ENCODE assay signal across 1 mouse cellular context in the genomic region with DNA sequence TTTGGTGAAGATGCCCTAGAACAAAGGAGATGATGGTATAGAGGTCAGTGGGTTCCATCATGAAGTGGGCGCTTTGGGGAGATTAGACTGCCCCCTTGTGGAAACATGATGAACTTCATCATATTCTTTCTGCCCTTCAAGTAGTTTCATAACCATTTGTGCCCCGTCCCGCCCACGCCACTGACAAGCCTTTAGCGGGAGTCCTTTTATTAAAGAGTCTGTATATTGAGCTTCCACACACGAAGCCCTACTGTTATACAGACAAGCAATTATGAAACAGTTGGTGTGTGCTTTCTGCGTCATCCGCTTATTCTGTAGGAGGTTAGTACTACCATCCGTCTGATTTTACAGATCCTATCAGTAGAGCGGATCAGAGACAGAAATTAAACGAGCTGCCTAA.
TF ChIP-seq lines count a peak whose summit lies in the region.

No protein-coding gene starts in this region.

TF ChIP-seq in MEL, 35 proteins besides CTCF, POLR2A, EP300 and RAD21:
- TF ChIP-seq MAFK (IDR thresholded peaks at IDR 0.05; ENCODE audit: borderline replicate concordance, low read depth, low read length) (no peak), NELFE (IDR thresholded peaks at IDR 0.05; ENCODE audit: low read depth, low read length) (no peak), GABPA (IDR thresholded peaks at IDR 0.05; ENCODE audit: low read depth, low read length) (no peak), TBP (IDR thresholded peaks at IDR 0.05; ENCODE audit: low read depth, low read length) (0 out of 2 replicates have a peak, but pooled peaks have one; percentile 22), ZC3H11A (IDR thresholded peaks at IDR 0.05; ENCODE audit: low read depth, low read length) (peak; percentile 43), MEF2A (IDR thresholded peaks at IDR 0.05; ENCODE audit: extremely low read depth, insufficient replicate concordance, low read depth, low read length, poor library complexity, severe bottlenecking) (no peak), MAZ (IDR thresholded peaks at IDR 0.05; ENCODE audit: low read depth, low read length) (no peak), ELF1 (IDR thresholded peaks at IDR 0.05; ENCODE audit: low read depth, low read length) (no peak), USF1 (IDR thresholded peaks at IDR 0.05; ENCODE audit: low read depth, low read length) (no peak), SMC3 (IDR thresholded peaks at IDR 0.05; ENCODE audit: low read depth, low read length) (peak; percentile 84), MAX (IDR thresholded peaks at IDR 0.05; ENCODE audit: low read length) (no peak), ZKSCAN1 (IDR thresholded peaks at IDR 0.05; ENCODE audit: low read depth, low read length) (no peak), MXI1 (IDR thresholded peaks at IDR 0.05; ENCODE audit: low read depth, low read length) (no peak), MYC (IDR thresholded peaks at IDR 0.05; ENCODE audit: low read depth, low read length) (no peak), E2F4 (IDR thresholded peaks at IDR 0.05; ENCODE audit: borderline replicate concordance, low read depth, low read length) (no peak), ZMIZ1 (IDR thresholded peaks at IDR 0.05; ENCODE audit: low read depth, low read length) (no peak), HCFC1 (IDR thresholded peaks at IDR 0.05; ENCODE audit: low read depth, low read length) (no peak), ETS1 (IDR thresholded peaks at IDR 0.05; ENCODE audit: low read depth, low read length) (no peak), JUND (IDR thresholded peaks at IDR 0.05; ENCODE audit: low read depth, low read length) (no peak), SIN3A (IDR thresholded peaks at IDR 0.05; ENCODE audit: low read length) (0 out of 2 replicates have a peak, but pooled peaks have one; percentile 17), MYB (IDR thresholded peaks at IDR 0.05; ENCODE audit: low read depth, low read length) (no peak), GATA1 (IDR thresholded peaks at IDR 0.05; ENCODE audit: low read depth, low read length) (peak; percentile 41), ZNF384 (IDR thresholded peaks at IDR 0.05; ENCODE audit: low read depth, low read length) (no peak)
